Mouse (Mus musculus) urinary bladder, postnatal 36 days (tissue): ENCODE data around the gene Adipoq.

ENCODE experiments used
- DNase-seq, 2 experiments: peaks; one replicate each; pipeline ENCODE4 v3.0.0; 2022; ENCODE audit warnings: low spot score in 2 of 2, mixed read lengths in 1 of 2

Adipoq gene

GRCm38 (mm10) chr16:23114339-23115171 lies 31.8 kb upstream of the Adipoq start:
- no peak for DNase-seq

- no peak for DNase-seq
These were observed 30.9 kb upstream of the Adipoq start for GRCm38 (mm10) chr16:23115486-23115885.

- DNase-seq = no peak
These were observed 29.2 kb upstream of the Adipoq start for GRCm38 (mm10) chr16:23117173-23117572.

- DNase-seq = no peak
These were observed 23.9 kb upstream of the Adipoq start for GRCm38 (mm10) chr16:23122446-23122845.

GRCm38 (mm10) chr16:23123104-23123503 lies 23.2 kb upstream of the Adipoq start:
- no peak for DNase-seq

- no peak for DNase-seq
These were observed 21.9 kb upstream of the Adipoq start for GRCm38 (mm10) chr16:23124398-23124797.

GRCm38 (mm10) chr16:23127311-23127672 lies 19.0 kb upstream of the Adipoq start:
- no peak for DNase-seq

GRCm38 (mm10) chr16:23127673-23128375 lies 18.5 kb upstream of the Adipoq start, which contains the start of gene Rfc4:
Gene Rfc4, minus strand, starts transcription at chr16:23127737.
- peak; percentile 90 to 91 for DNase-seq

- DNase-seq = no peak
These were observed 16.0 kb upstream of the Adipoq start for GRCm38 (mm10) chr16:23130303-23130702.

GRCm38 (mm10) chr16:23132336-23132735 lies 14.0 kb upstream of the Adipoq start:
- no peak for DNase-seq

GRCm38 (mm10) chr16:23135421-23136149 lies 10.8 kb upstream of the Adipoq start:
- no peak for DNase-seq

- no peak for DNase-seq
These were observed 9.8 kb upstream of the Adipoq start for GRCm38 (mm10) chr16:23136406-23136970.

GRCm38 (mm10) chr16:23140911-23141310 lies 5.4 kb upstream of the Adipoq start:
- DNase-seq = no peak

GRCm38 (mm10) chr16:23144326-23144725 lies 2.0 kb upstream of the Adipoq start:
- peak in 1 of 2 experiments; percentile 28 for DNase-seq

GRCm38 (mm10) chr16:23145211-23145610 lies 1.1 kb upstream of the Adipoq start:
- DNase-seq = no peak

- no peak for DNase-seq
These were observed 2.6 kb downstream of the Adipoq start for GRCm38 (mm10) chr16:23148936-23149335.

GRCm38 (mm10) chr16:23149396-23149795 lies 3.1 kb downstream of the Adipoq start:
- DNase-seq = no peak

- DNase-seq = peak; percentile 30 to 33
These were observed 5.1 kb downstream of the Adipoq start for GRCm38 (mm10) chr16:23151423-23151822.

- DNase-seq = no peak
These were observed 7.9 kb downstream of the Adipoq start for GRCm38 (mm10) chr16:23154261-23154660.

- DNase-seq = no peak
These were observed 10.7 kb downstream of the Adipoq start for GRCm38 (mm10) chr16:23157013-23157412.

- DNase-seq = no peak
These were observed 12.0 kb downstream of the Adipoq start for GRCm38 (mm10) chr16:23158292-23158691.

- DNase-seq = no peak
These were observed 12.6 kb downstream of the Adipoq start for GRCm38 (mm10) chr16:23158957-23159356.
